Mouse (Mus musculus) midbrain, postnatal 0 days (tissue): ENCODE results near the gene Olfr102. TPM values are rescaled to one million over a fixed set of nuclear protein-coding genes. Genes with fewer than 3 reads are reported as not detected.

Experiments
- ATAC-seq: fragments of 200-750 bp; cut with Nextera tagmentation; 2 replicates; pipeline ENCODE4 v1.8.0; 2017; ENCODE audit warnings: moderate number of reproducible peaks, mild to moderate bottlenecking, moderate TSS enrichment, moderate library complexity; ENCODE audit not compliant: low FRiP score
- DNase-seq: peaks from one replicate; pipeline ENCODE4 v3.0.0-alpha.2; 2015; ENCODE audit warnings: low spot score
- H3K27ac ChIP-seq: fragments of 300-500 bp; sonication (generic); 2 replicates; pipeline ENCODE4 v1.5.1; 2014; ENCODE audit warnings: low read depth, mild to moderate bottlenecking, low read length, mixed read lengths
- H3K27me3 ChIP-seq: fragments of 300-500 bp; sonication (generic); 2 replicates; pipeline ENCODE4 v1.6.1; 2014; ENCODE audit warnings: low read length, control low read depth, mixed read lengths; ENCODE audit not compliant: insufficient read depth
- H3K36me3 ChIP-seq: fragments of 300-500 bp; sonication (generic); 2 replicates; pipeline ENCODE4 v1.6.1; 2014; ENCODE audit warnings: low read length, control low read depth, mixed read lengths; ENCODE audit not compliant: insufficient read depth
- H3K4me1 ChIP-seq: fragments of 300-500 bp; sonication (generic); 2 replicates; pipeline ENCODE4 v1.6.1; 2014; ENCODE audit warnings: mild to moderate bottlenecking, control low read depth, antibody characterized with exemption, low read length, mixed read lengths; ENCODE audit not compliant: insufficient read depth
- H3K4me2 ChIP-seq: fragments of 300-500 bp; sonication (generic); 2 replicates; pipeline ENCODE4 v1.6.1; 2014; ENCODE audit warnings: low read depth, mild to moderate bottlenecking, low read length, mixed read lengths; ENCODE audit not compliant: poor library complexity, severe bottlenecking
- H3K4me3 ChIP-seq: fragments of 300-500 bp; sonication (generic); 2 replicates; pipeline ENCODE4 v1.5.1; 2014; ENCODE audit warnings: low read depth, mild to moderate bottlenecking, low read length, moderate library complexity
- H3K9ac ChIP-seq: fragments of 300-500 bp; sonication (generic); replicated peaks from 2 replicates; pipeline ENCODE4 v1.6.1; 2014; ENCODE audit warnings: mild to moderate bottlenecking, low read length, moderate library complexity, mixed read lengths; ENCODE audit not compliant: poor library complexity, severe bottlenecking
- H3K9me3 ChIP-seq: fragments of 300-500 bp; sonication (generic); 2 replicates; pipeline ENCODE4 v1.6.1; 2016; ENCODE audit warnings: low read length, control low read depth
- CTCF ChIP-seq: IDR thresholded peaks from 2 replicates; pipeline ENCODE4 v1.5.1; 2016; ENCODE audit warnings: antibody characterized with exemption, mild to moderate bottlenecking
- WGBS: fragments of 180-500 bp; shearing (Covaris S2); extraction: QIAGEN DNeasy Blood & Tissue Kit; methylation state at CpG from one replicate; pipeline ENCODE4 v1.1.7; 2014; 5-methylcytosine and 5-hydroxymethylcytosine counted together
- polyA plus RNA-seq: library from polyadenylated mRNA; unstranded; fragments of >200 nt; fragmentation: Nextera tagmentation; extraction: Ambion mirVana; gene quantifications from 2 replicates; pipeline ENCODE4 v1.2.1, GENCODE M21; 2015
- total RNA-seq: library from RNA; depleted of rRNA; stranded (reverse); fragments of >200 nt; gene quantifications from 2 replicates; pipeline ENCODE4 v1.2.3, GENCODE M21; 2014

Olfr102 gene
- total and polyA plus RNA-seq, 2 experiments from 2014 or later = not detected

DNA sequence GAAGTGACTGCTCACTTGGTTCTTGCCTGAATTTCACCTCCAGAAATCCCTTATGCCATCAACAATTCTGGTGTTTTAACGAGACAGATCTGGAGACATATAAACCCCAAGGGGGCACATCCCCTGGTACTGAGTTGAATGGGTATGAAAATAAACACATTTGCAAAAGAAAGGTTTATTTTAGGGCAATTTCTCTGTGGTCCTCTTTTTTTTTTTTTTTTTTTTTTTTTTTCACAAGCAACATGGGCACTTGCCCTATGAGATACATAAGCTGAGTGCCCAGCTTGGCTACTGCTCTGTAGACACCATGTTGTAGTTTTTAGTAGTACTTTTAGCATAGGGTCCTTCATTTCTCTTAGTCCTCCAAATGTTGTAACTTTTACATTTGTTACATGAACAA, 33.5 kb downstream of the Olfr102 start, which contains the start of gene Olfr99:
TSS of gene Olfr99 (minus strand) at position 101 of the 400 bp plus-strand sequence.
- DNase-seq (no peak), ATAC-seq (no peak)
- Histone ChIP-seq H3K9ac (no peak within 1 kb of the TSS), H3K27ac (no peak within 1 kb of the TSS), H3K9me3 (no peaks in the 10 kb centered on the region), H3K4me3 (no peak within 1 kb of the TSS), H3K36me3 (no peaks in the 10 kb centered on the region), H3K27me3 (no peaks in the 10 kb centered on the region), H3K4me1 (no peaks in the 10 kb centered on the region), H3K4me2 (no peak within 1 kb of the TSS)
- WGBS = 68% methylated on average over 1 of the region's 1 CpGs
- no peak for TF ChIP-seq CTCF

DNA sequence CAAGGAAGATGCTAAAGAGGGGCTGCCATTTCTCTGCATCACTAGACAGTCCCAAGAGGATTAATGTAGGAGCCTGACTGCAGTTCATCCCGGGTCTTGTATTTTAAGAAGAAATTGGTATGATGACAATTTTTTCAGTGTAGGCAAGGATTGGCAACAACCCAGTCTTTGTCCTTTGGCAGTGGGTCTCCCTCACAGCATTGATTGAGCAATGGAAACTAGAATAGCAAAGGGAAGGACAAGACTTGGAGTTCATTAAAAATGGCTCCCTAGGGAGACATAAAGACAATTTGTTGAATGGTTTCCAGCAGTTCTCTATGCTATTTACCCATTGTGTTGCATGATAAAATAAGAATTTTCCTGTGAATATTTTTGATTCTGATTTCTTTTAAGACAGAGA, 36.5 kb downstream of the Olfr102 start:
- no peaks in the 10 kb centered on the region for H3K9me3 ChIP-seq
- H3K4me1 ChIP-seq = no peaks in the 10 kb centered on the region
- H3K36me3 ChIP-seq = no peaks in the 10 kb centered on the region
- 78% methylated on average over 1 of the region's 1 CpGs for WGBS
- H3K4me2 ChIP-seq = no peak overlapping the region
- DNase-seq = no peak
- ATAC-seq = no peak
- H3K27me3 ChIP-seq = no peaks in the 10 kb centered on the region
- no peak for TF ChIP-seq CTCF
- no peak overlapping the region for H3K4me3 ChIP-seq
- H3K27ac ChIP-seq = no peak overlapping the region
- no peak overlapping the region for H3K9ac ChIP-seq

DNA sequence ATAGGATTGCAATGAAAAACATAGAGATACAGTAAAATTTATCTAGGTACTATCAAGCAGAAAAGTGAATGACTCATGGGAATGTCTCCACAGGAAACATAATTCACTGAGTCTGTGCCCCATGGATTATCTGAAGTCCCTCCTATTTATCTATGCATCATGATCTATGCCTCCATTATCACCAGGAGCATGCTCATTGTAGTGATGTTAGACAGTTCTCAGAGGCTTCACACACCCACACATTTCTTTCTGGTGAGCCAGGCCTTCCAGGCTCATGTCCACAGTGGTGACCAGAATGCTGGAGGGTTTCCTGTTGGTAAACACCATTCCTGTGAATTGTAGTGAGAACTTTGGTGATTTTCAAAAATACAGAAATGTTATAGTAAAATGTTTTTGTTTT, 40.3 kb downstream of the Olfr102 start:
- Histone ChIP-seq H3K36me3 (no peaks in the 10 kb centered on the region), H3K4me1 (no peaks in the 10 kb centered on the region), H3K27ac (no peak overlapping the region), H3K27me3 (no peaks in the 10 kb centered on the region), H3K9ac (no peak overlapping the region), H3K4me3 (no peak overlapping the region), H3K4me2 (no peak overlapping the region), H3K9me3 (no peaks in the 10 kb centered on the region)
- no peak for TF ChIP-seq CTCF
- DNase-seq (no peak), ATAC-seq (no peak)

DNA sequence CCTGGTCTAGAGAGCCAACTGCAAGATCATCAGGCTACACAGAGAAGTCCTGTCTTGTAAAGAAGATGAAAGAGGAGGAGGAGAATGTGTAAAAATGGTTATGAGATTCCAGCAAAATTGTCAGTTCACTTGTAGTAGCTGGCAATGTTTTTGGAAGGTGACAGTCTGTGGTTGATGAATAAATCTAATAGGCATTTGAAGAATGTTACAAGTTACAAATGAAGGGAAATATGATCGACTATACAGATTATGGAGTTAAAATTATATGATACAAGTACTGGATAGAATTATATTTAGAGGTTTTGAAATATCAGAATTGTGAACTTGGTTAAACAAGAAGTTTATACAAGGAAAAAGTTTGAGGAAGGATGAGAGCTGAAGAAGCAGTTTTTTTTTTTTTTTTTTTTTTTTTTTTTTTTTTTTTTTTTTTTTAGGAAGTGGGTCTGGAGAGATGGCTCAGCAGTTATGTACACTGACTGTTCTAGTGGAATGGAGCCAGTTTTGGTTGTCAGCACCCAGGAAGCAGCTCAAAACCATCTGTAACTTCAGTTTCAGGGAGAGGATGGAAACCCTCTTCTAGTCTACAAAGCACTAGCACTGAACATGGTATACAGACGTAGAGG, 41.1 kb downstream of the Olfr102 start:
- Histone ChIP-seq H3K36me3 (no peaks in the 10 kb centered on the region), H3K27me3 (no peaks in the 10 kb centered on the region), H3K4me1 (no peaks in the 10 kb centered on the region), H3K4me2 (no peak overlapping the region), H3K4me3 (no peak overlapping the region), H3K9ac (no peak overlapping the region), H3K9me3 (no peaks in the 10 kb centered on the region), H3K27ac (no peak overlapping the region)
- WGBS = 86% methylated on average over 2 of the region's 2 CpGs
- DNase-seq (no peak), ATAC-seq (no peak)
- no peak for TF ChIP-seq CTCF

DNA sequence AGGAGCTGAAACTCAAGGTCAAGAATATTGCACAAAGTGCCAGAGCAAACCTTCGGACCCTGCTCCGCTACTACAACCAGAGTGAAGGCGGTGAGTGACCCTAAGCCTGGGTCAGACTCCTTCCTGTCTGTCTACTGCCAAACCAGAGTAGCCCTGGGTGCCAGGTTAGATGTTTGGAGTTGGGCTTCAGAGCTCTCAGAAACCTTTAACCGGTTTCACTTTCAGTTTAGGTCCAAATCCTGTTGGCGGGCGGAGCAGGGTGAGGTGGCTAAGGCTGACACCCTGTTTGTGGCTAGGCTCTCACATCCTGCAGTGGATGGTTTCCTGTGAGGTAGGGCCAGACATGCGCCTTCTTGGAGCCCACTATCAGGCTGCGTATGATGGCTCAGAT, 46.2 kb downstream of the Olfr102 start:
- TF ChIP-seq CTCF = no peak
- no peaks in the 10 kb centered on the region for H3K36me3 ChIP-seq
- peak overlapping the region; percentile 93 for H3K4me2 ChIP-seq
- H3K9me3 ChIP-seq = no peaks in the 10 kb centered on the region
- H3K4me3 ChIP-seq = peak overlapping the region; percentile 53
- DNase-seq (no peak), ATAC-seq (no peak; the same call in 1 of the 2 replicates)
- no peak overlapping the region for H3K27ac ChIP-seq
- H3K4me1 ChIP-seq = 0 out of 2 replicates have a peak, but pooled peaks cover 4% of the 10 kb centered on the region
- WGBS = 67% methylated on average over 8 of the region's 8 CpGs
- H3K9ac ChIP-seq = peak overlapping the region; percentile 44; the same call in 1 of the 2 replicates
- H3K27me3 ChIP-seq = no peaks in the 10 kb centered on the region

DNA sequence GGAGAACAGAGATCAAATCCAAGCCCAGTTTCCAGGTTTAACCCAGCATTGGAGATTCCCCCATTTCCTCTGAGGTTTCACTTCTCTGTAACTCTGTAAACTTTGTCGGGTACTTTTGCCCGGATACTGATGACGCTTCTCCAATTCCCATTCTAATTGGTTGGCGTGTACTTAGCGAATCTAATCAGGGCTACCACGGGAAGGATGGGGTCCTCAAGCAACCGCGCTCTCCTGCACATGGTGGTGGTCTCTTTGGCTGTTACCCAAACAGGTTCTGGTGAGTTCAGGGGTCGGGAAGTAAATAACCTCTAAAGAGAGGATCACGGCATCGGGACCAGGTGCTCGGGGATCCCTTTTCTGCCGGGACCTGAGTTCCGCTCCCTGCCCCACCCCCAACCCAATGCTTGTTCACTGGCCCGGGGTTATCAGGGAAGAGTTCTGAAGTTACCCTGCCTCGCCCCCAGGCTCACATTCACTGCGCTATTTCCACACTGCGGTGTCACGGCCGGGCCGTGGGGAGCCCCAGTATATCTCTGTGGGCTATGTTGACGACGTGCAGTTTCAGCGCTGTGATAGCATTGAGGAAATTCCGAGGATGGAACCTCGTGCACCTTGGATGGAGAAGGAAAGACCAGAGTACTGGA, 46.7 kb downstream of the Olfr102 start, which contains the start of gene H2-M3:
TSS of gene H2-M3 (plus strand) at position 163 of the 644 bp plus-strand sequence.
- Histone ChIP-seq H3K9ac (peak within 1 kb of the TSS; percentile 44), H3K36me3 (no peaks in the 10 kb centered on the region)
- WGBS = 3% methylated on average over 26 of the region's 26 CpGs

More for the DNA sequence above, 46.7 kb downstream of the Olfr102 start, which contains the start of gene H2-M3:
- Histone ChIP-seq H3K4me3 (peak within 1 kb of the TSS; percentile 53), H3K4me1 (0 out of 2 replicates have a peak, but pooled peaks cover 4% of the 10 kb centered on the region), H3K27ac (no peak within 1 kb of the TSS), H3K27me3 (no peaks in the 10 kb centered on the region), H3K9me3 (no peaks in the 10 kb centered on the region), H3K4me2 (peak within 1 kb of the TSS; percentile 93)
- DNase-seq = peak; percentile 90
- peak; percentile 97 for ATAC-seq
- no peak for TF ChIP-seq CTCF
